Mouse (Mus musculus) liver, embryonic 18 days (tissue): ENCODE results near the gene Dazap1. TPM values are rescaled to one million over a fixed set of nuclear protein-coding genes. Genes with fewer than 3 reads are reported as not detected.

Experiments
- polyA plus RNA-seq: library from polyadenylated mRNA; depleted of rRNA; stranded (reverse); fragments of >200 nt; gene quantifications from 2 replicates; pipeline ENCODE4 v1.2.3, GENCODE M21; 2012; rRNA removed

The Dazap1 gene
- 53.8 and 62.0 TPM in 2 replicates for polyA plus RNA-seq

DNA sequence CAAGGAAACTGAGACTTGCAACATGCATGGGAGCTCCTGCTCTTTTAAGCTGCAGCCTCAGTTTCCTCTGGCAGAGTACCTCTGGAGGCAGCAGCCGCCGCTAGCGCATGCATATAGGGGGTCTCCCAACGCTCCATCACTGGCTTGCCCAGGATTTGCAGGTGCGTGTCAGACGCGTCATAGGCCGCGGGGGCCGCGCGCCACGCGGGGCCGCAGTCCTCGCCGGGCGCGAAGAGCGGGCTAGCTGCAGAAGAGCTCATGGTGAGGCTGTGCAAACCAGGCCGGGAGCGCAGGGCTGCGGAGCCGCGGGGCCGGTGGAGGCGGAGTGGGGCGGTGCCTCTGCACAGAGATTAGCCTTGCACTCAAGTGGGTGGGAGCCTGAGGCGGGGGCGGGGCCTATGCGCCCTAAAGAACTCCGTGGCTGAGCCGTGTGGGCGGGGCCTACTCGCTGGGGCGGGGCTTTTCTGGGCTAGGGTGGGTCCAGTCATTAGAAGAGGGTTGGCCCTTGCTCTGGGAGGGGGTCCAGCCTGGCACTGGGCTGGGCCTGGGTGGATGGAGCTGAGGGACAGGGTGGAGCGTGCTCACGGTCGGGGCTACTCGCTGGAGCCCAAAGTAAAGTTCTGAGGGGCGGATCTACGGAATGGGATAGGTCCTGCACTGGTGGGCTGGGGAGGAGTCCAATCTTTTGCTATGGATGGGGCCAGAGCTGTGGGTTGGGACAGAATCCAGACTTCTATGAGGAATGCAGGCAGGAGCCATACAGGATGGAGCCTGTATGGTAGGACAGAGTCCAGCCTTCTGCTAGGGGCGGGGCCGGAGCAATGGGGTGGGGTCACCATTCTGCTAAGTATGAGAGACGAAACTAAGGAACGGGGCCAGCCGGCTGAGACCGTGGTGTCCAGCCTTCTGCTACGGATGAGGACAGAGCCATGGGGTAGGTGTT lies at the start of gene Dazap1, which contains the start of gene Gamt:
TSS of gene Dazap1 (plus strand) at position 845 of the 943 bp plus-strand sequence.
TSS of gene Gamt (minus strand) at position 371 of the 943 bp plus-strand sequence.

GRCm38 (mm10) chr10:80226416-80227165 lies 34.7 kb upstream of the Dazap1 start, which contains the start of gene Mum1:
TSS of gene Mum1 (plus strand) at chr10:80226434.

DNA sequence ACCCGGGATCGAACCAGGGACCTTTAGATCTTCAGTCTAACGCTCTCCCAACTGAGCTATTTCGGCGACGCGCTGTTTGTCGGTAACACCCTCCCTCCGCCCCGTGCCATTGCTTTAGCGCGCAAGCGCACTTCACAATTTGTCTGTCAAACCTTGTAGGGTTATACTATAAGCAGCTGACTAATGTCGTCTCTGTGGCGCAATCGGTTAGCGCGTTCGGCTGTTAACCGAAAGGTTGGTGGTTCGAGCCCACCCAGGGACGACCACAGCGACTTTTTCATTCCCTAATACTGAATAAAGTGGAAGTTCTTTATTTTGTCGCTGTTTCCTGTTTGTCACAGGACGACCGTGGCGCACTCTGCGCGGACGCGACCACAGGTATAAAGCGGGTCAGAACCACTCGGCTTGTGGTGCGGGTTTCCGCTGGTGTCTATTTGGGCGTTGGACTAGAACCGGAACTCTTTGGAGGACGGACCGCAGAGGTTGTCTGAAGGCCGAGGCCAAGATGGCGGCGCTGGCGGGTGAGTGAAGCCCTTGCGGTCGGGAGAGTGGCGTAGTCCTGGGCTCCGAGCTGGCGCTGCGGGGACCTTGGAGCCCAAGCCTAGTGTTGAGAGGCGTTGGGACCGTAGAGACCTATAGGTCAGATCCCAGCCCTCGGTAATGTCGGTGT lies 12.2 kb upstream of the Dazap1 start, which contains the start of gene Ndufs7:
TSS of gene Ndufs7 (plus strand) at position 151 of the 670 bp plus-strand sequence.

GRCm38 (mm10) chr10:80292251-80293146 lies 31.2 kb downstream of the Dazap1 start, which contains the start of gene Rps15:
TSS of gene Rps15 (plus strand) at chr10:80292453.

GRCm38 (mm10) chr10:80295618-80296425 lies 34.5 kb downstream of the Dazap1 start, which contains the start of gene Apc2:
TSS of gene Apc2 (plus strand) at chr10:80295977.

GRCm38 (mm10) chr10:80320340-80320760 lies 59.1 kb downstream of the Dazap1 start, which contains the start of gene 2310011J03Rik:
TSS of gene 2310011J03Rik (minus strand) at chr10:80320537.

GRCm38 (mm10) chr10:80329273-80330081 lies 68.2 kb downstream of the Dazap1 start, which contains the start of the genes Pcsk4 and Reep6:
TSS of gene Pcsk4 (minus strand) at chr10:80329498.
TSS of gene Reep6 (plus strand) at chr10:80329953.

Other genes with a start within 250 kb of the Dazap1 start
- 23.6 and 31.2 TPM in 2 replicates for gene Arhgap45, start 244.8 kb upstream of the Dazap1 start, polyA plus RNA-seq
- 79.7 and 92.0 TPM in 2 replicates for gene Polr2e, start 221.7 kb upstream of the Dazap1 start, polyA plus RNA-seq
- 324 and 335 TPM in 2 replicates for gene Gpx4, start 214.3 kb upstream of the Dazap1 start, polyA plus RNA-seq
- 10.4 and 13.9 TPM in 2 replicates for gene Sbno2, start 155.9 kb upstream of the Dazap1 start, polyA plus RNA-seq
- gene Stk11, start 145.7 kb upstream of the Dazap1 start, polyA plus RNA-seq, result 63.7 and 77.6 TPM in 2 replicates
- 289 and 291 TPM in 2 replicates for gene Atp5d, start 122.9 kb upstream of the Dazap1 start, polyA plus RNA-seq
- gene Cbarp, start 120.7 kb upstream of the Dazap1 start, polyA plus RNA-seq, result 0.83 and 0.97 TPM in 2 replicates
- gene Midn, start 113.2 kb upstream of the Dazap1 start, polyA plus RNA-seq, result 9.9 and 11.3 TPM in 2 replicates
- 24.2 and 30.3 TPM in 2 replicates for gene Cirbp, start 95.5 kb upstream of the Dazap1 start, polyA plus RNA-seq
- gene 1600002K03Rik, start 88.5 kb upstream of the Dazap1 start, polyA plus RNA-seq, result 5.5 and 6.2 TPM in 2 replicates
- gene Efna2, start 82.0 kb upstream of the Dazap1 start, polyA plus RNA-seq, result 0.31 and 0.38 TPM in 2 replicates
- gene Mum1, start 35.1 kb upstream of the Dazap1 start, polyA plus RNA-seq, result 12.0 and 12.6 TPM in 2 replicates
- gene Ndufs7, start 12.4 kb upstream of the Dazap1 start, polyA plus RNA-seq, result 210 and 248 TPM in 2 replicates
- 121 and 130 TPM in 2 replicates for gene Gamt, start 474 bp upstream of the Dazap1 start, polyA plus RNA-seq
- 1,560 and 1,972 TPM in 2 replicates for gene Rps15, start 31.0 kb downstream of the Dazap1 start, polyA plus RNA-seq
- gene Apc2, start 34.5 kb downstream of the Dazap1 start, polyA plus RNA-seq, result 0.03 and 0.05 TPM in 2 replicates
- gene 2310011J03Rik, start 59.1 kb downstream of the Dazap1 start, polyA plus RNA-seq, result 18.0 and 18.1 TPM in 2 replicates
- 9.3 and 9.5 TPM in 2 replicates for gene Pcsk4, start 68.0 kb downstream of the Dazap1 start, polyA plus RNA-seq
- gene Reep6, start 68.5 kb downstream of the Dazap1 start, polyA plus RNA-seq, result 35.1 and 42.1 TPM in 2 replicates
- gene Adamtsl5, start 86.9 kb downstream of the Dazap1 start, polyA plus RNA-seq, result 2.4 and 3.2 TPM in 2 replicates
- 0.42 and 0.46 TPM in 2 replicates for gene Plk5, start 95.0 kb downstream of the Dazap1 start, polyA plus RNA-seq
- gene Mex3d, start 126.2 kb downstream of the Dazap1 start, polyA plus RNA-seq, result 2.4 and 2.5 TPM in 2 replicates
- 54.7 and 60.4 TPM in 2 replicates for gene Mbd3, start 138.1 kb downstream of the Dazap1 start, polyA plus RNA-seq
- gene Uqcr11, start 145.3 kb downstream of the Dazap1 start, polyA plus RNA-seq, result 756 and 889 TPM in 2 replicates
- gene Tcf3, start 172.2 kb downstream of the Dazap1 start, polyA plus RNA-seq, result 30.8 and 34.7 TPM in 2 replicates
- gene Onecut3, start 233.3 kb downstream of the Dazap1 start, polyA plus RNA-seq, result 0.01 TPM in 2 replicates